Mouse (Mus musculus) E14TG2a.4 (cell line): ENCODE results near the gene Tmem202.

ENCODE experiments used
- CTCF ChIP-seq: conservative IDR thresholded peaks from 2 replicates; pipeline ENCODE4 v1.5.1; 2014; ENCODE audit warnings: low read length
- NANOG ChIP-seq: IDR thresholded peaks from 2 replicates; pipeline ENCODE4 v1.6.1; 2014; ENCODE audit warnings: borderline replicate concordance, low read length, mixed read lengths

DNA sequence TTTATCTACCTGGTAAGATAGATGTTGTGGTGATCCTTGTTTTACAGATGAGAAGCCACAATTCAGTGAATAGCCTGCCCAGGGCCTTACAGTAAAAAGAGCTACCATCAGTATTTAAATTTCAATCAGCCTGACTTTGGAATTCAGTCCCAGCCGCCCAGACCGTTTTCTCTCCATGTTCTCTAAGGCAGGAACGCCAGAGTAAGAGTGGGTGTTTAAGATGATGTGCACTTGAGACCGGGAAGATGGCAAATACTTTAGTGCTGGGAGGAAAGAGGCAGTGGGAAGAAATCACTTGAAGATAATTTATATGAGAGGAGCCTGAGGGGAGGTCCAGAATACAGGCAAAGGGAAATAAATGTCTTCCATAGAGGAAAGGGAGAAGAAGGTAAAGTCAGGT lies 10.4 kb upstream of the Tmem202 start:
- no peak for TF ChIP-seq CTCF
- no peak for TF ChIP-seq NANOG
